Mouse (Mus musculus): ENCODE measurements around the gene Nebl.

- TF ChIP-seq CTCF (IDR thresholded peaks at IDR 0.05; ENCODE audit: low read depth) (no peak), EP300 (IDR thresholded peaks at IDR 0.05; ENCODE audit: low read depth) (no peak)
These were observed 302.2 kb downstream of the Nebl start for GRCm38 (mm10) chr2:17429028-17429427.

All from liver, postnatal 0 days (tissue).